Mouse (Mus musculus): ENCODE data around the gene Sebox. TPM values are rescaled to one million over a fixed set of nuclear protein-coding genes. Genes with fewer than 3 reads are reported as not detected.
A peak's percentile ranks its signal among the peaks of the same experiment; 100 is the strongest.

Gene Sebox
- polyA plus RNA-seq, 1 experiment from 2014 or later: not detected

DNA sequence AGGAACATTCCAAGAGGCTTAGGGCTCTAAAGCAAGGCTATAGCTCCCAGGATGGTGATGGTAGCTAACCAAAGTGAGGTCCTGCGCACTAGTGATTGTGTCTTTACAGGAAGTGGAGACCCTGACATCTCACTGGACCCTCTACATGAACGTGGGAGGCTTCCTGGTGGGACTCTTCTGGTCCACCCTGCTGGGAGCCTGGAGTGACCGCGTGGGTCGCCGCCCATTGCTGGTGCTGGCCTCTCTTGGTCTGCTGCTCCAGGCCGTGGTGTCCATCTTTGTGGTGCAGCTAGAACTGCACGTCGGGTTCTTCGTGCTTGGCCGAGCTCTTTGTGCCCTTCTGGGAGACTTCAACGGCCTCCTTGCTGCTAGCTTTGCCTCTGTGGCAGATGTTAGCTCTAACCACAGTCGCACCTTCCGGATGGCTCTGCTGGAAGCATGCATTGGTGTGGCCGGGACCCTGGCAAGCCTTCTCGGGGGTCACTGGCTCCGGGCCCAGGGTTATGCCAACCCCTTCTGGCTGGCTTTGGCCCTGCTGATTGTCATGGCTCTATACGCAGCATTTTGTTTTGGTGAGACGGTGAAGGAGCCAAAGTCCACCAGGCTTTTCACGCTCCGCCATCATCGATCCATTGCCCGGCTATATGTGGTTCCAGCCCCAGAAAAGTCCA is 36.9 kb upstream of the Sebox start:
- H3K4me2 ChIP-seq: peak overlapping the region; percentile 66
- peaks cover 6% of the 10 kb centered on the region; the same call in 1 of the 2 replicates for H3K36me3 ChIP-seq
- no peaks in the 10 kb centered on the region for H3K27me3 ChIP-seq
- peak overlapping the region; percentile 96 for H3K27ac ChIP-seq
- H3K4me1 ChIP-seq (replicated peaks): peaks cover 27% of the 10 kb centered on the region
- peak overlapping the region; percentile 75 for H3K9ac ChIP-seq (replicated peaks)
- ATAC-seq (ENCODE audit: insufficient number of reproducible peaks, insufficient read depth, low FRiP score, low TSS enrichment, low read depth): peak; percentile 9; the same call in 1 of the 2 replicates
- no peaks in the 10 kb centered on the region for H3K9me3 ChIP-seq
- H3K4me3 ChIP-seq (replicated peaks): peak overlapping the region; percentile 68
- WGBS: 74% methylated on average over 23 of the region's 23 CpGs

DNA sequence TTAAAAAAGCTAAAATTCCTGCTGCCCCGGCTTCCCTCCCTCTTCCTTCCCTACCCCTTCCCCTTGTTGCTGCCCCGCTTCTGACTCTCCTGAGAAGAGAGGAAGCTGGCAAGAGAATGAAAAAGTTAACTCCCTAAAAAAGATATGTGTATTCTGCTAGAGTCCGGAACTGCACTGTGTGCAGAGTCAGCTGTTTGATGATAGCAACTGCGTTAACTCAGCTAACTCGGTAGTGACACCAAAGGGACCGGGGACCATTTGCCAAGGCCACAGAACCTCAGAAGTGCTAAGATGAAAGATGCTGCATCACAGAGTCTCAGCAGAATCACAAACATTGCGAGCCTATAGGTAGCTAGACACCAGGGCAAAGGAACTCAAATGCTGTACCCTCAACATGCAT is 35.7 kb upstream of the Sebox start:
- Histone ChIP-seq H3K27me3 (no peaks in the 10 kb centered on the region), H3K4me1 (replicated peaks) (peaks cover 27% of the 10 kb centered on the region), H3K9me3 (no peaks in the 10 kb centered on the region), H3K4me2 (no peak overlapping the region), H3K4me3 (replicated peaks) (no peak overlapping the region), H3K9ac (replicated peaks) (no peak overlapping the region), H3K36me3 (peaks cover 13% of the 10 kb centered on the region; the same call in 1 of the 2 replicates), H3K27ac (no peak overlapping the region)
- WGBS: 83% methylated on average over 7 of the region's 7 CpGs
- no peak for ATAC-seq (ENCODE audit: insufficient number of reproducible peaks, insufficient read depth, low FRiP score, low TSS enrichment, low read depth)

DNA sequence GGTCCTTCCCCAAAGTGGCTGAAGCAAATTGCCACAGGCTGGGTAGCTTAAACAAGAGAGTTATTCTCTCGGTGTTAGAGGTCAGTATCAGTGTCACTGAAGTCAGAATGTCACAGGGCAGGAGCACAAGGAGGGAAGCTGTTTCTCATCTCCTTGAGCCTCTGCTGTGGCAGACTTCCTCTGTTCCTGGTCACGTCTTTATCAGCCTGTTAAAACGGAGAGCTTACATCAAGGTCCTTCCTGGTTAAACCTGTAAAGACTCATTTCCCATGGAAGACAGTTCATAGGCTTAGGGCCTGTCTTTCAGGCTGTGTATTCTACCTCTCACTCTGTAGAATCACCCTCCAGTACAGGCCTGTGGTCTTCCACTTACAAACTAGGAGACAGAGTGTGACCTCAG is 35.3 kb upstream of the Sebox start:
- Histone ChIP-seq H3K4me1 (replicated peaks) (peaks cover 27% of the 10 kb centered on the region), H3K4me2 (no peak overlapping the region), H3K36me3 (peaks cover 13% of the 10 kb centered on the region; the same call in 1 of the 2 replicates), H3K9me3 (no peaks in the 10 kb centered on the region), H3K27ac (no peak overlapping the region), H3K27me3 (no peaks in the 10 kb centered on the region), H3K4me3 (replicated peaks) (no peak overlapping the region), H3K9ac (replicated peaks) (no peak overlapping the region)
- no peak for ATAC-seq (ENCODE audit: insufficient number of reproducible peaks, insufficient read depth, low FRiP score, low TSS enrichment, low read depth)
- 42% methylated on average over 3 of the region's 3 CpGs for WGBS

DNA sequence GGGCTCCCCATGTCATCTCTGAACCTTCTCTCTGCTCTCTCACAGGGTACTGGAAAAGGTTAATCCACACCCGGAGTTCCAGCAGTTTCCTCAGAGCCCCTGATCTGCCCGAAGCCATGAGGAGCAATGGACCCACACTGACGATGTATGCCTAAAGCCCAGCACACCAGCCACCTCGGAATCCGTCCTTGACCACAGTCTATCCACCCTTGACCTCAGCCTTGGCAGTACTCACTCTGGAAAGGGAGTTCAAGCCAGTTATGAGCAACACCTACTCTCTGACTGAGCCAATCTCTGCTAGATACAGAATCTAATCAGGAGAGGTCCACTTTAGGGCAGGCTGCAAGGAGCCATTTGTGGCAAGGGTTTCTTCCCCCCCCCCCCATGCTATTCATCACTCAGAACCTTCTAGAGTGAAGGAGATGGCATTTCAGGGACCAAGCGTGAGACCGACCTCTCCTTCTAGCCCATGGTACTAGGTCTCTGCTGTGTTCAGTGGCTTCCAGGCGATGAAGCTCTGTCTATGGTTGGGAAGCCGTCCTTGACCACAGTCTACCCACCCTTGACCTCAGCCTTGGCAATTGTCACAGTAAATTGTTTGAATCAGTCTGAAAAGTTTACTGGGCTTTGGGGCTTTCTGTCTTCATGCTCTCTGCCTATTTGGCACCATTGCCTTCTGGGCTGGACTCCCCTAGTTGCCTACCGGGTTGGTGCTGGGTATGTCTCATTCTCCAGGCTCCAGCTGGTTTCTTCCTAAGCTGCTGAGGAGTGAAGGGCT is 31.7 kb upstream of the Sebox start:
- H3K27ac ChIP-seq: no peak overlapping the region
- no peak overlapping the region for H3K4me3 ChIP-seq (replicated peaks)
- ATAC-seq (ENCODE audit: insufficient number of reproducible peaks, insufficient read depth, low FRiP score, low TSS enrichment, low read depth): no peak
- no peak overlapping the region for H3K4me2 ChIP-seq
- no peaks in the 10 kb centered on the region for H3K27me3 ChIP-seq
- no peak overlapping the region for H3K9ac ChIP-seq (replicated peaks)
- H3K36me3 ChIP-seq: peaks cover 13% of the 10 kb centered on the region; the same call in 1 of the 2 replicates
- no peaks in the 10 kb centered on the region for H3K9me3 ChIP-seq
- WGBS: 91% methylated on average over 10 of the region's 10 CpGs
- peaks cover 4% of the 10 kb centered on the region for H3K4me1 ChIP-seq (replicated peaks)

DNA sequence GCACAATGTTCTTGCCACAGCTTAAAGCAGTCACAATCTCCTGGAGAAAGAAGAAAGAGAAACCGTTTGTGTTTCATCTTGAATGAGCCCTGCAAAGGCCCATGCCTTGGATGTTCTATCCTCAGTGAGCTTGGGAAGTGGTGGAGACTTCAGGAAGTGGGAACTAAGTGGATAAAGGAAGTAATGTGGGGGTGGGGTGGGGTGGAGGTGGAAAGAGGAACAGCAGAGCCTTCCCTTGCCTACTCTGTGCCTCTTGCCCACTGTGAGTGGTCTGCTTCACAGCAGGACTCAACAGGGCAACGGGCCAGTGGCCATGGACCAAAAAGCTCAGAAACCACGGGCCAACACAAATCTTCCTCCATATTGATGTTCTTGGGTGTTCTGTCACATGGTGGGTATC is 28.0 kb upstream of the Sebox start:
- Histone ChIP-seq H3K36me3 (peaks cover 13% of the 10 kb centered on the region; the same call in 1 of the 2 replicates), H3K9ac (replicated peaks) (no peak overlapping the region), H3K4me2 (no peak overlapping the region), H3K9me3 (no peaks in the 10 kb centered on the region), H3K27ac (no peak overlapping the region), H3K4me3 (replicated peaks) (no peak overlapping the region), H3K27me3 (no peaks in the 10 kb centered on the region), H3K4me1 (replicated peaks) (no peaks in the 10 kb centered on the region)
- 85% methylated on average over 3 of the region's 3 CpGs for WGBS
- no peak for ATAC-seq (ENCODE audit: insufficient number of reproducible peaks, insufficient read depth, low FRiP score, low TSS enrichment, low read depth)

DNA sequence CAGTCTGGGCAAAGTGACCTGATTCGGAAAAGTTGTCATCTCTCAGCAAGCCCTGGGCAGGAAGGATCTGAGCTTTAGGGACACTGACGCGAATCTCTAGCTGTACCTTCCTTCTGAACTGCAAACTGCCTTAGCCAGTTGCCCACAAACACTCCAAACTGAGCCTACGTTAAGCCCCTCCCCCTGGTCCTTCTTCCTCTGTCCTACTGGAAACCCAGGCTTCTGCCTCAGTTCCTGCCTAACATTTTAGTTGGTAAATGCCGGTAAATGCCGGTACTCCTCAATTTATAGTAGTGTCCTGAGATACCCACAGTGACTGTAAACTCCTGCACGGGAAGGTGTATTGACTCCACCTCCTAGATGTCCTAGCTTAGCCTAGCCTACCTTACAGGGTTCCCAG is 19.6 kb upstream of the Sebox start:
- WGBS: 54% methylated on average over 7 of the region's 7 CpGs
- H3K4me2 ChIP-seq: no peak overlapping the region
- H3K4me3 ChIP-seq (replicated peaks): no peak overlapping the region
- H3K27ac ChIP-seq: no peak overlapping the region
- peaks cover 64% of the 10 kb centered on the region for H3K27me3 ChIP-seq
- H3K4me1 ChIP-seq (replicated peaks): 0 out of 2 replicates have a peak, but pooled peaks cover 3% of the 10 kb centered on the region
- no peak for ATAC-seq (ENCODE audit: insufficient number of reproducible peaks, insufficient read depth, low FRiP score, low TSS enrichment, low read depth)
- no peak overlapping the region for H3K9ac ChIP-seq (replicated peaks)
- H3K36me3 ChIP-seq: no peaks in the 10 kb centered on the region
- H3K9me3 ChIP-seq: no peaks in the 10 kb centered on the region

DNA sequence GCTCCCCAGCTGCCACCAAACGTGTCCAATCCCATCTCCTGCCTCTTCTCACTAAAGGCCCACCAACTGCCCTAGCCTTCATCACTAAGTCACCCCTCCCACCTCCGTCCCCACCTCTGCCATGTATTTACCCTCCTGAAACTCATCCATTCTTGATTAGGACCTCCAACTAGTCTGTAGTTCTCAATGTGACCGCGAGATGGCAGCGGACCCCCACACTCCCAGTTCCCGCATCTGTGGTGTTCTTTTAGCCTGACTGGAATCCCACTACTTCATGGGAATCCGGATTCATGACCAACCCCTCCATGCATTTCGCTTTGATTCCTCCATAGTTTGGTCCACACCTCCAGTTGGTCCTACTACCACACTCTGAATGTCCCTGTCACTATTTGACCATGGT is 15.1 kb upstream of the Sebox start:
- no peak overlapping the region for H3K4me3 ChIP-seq (replicated peaks)
- peaks cover 90% of the 10 kb centered on the region for H3K27me3 ChIP-seq
- H3K27ac ChIP-seq: no peak overlapping the region
- 5% methylated on average over 8 of the region's 8 CpGs for WGBS
- H3K9ac ChIP-seq (replicated peaks): no peak overlapping the region
- no peaks in the 10 kb centered on the region for H3K9me3 ChIP-seq
- no peak overlapping the region for H3K4me2 ChIP-seq
- no peaks in the 10 kb centered on the region for H3K36me3 ChIP-seq
- ATAC-seq (ENCODE audit: insufficient number of reproducible peaks, insufficient read depth, low FRiP score, low TSS enrichment, low read depth): no peak
- peaks cover 10% of the 10 kb centered on the region for H3K4me1 ChIP-seq (replicated peaks)

DNA sequence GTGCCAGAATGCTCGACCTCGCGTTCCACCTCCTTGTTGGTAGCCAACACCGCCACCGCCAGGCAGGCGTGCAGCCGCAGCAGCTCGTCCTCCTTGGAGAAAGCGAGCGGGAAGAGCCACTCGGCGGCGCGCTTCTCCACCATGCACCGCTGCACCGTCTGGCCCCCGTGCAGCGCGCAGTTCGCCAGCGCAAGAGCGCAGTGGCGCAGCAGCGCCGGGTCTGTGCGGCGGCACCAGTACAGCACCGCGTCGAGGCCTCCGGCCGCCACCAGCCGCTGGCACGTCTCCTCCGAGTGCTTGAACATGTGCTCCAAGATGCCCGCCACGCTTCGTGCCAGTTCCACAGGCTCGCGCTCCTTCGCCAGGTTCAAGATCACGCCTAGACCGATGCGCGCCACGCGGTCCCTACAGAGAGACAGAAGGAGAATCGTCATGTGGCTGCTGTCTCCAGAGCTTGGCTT is 12.4 kb upstream of the Sebox start:
- Histone ChIP-seq H3K9me3 (no peaks in the 10 kb centered on the region), H3K27ac (no peak overlapping the region), H3K27me3 (peaks cover 88% of the 10 kb centered on the region), H3K9ac (replicated peaks) (no peak overlapping the region), H3K4me3 (replicated peaks) (peak overlapping the region; percentile 29), H3K4me2 (peak overlapping the region; percentile 50), H3K4me1 (replicated peaks) (peaks cover 10% of the 10 kb centered on the region), H3K36me3 (no peaks in the 10 kb centered on the region)
- no peak for ATAC-seq (ENCODE audit: insufficient number of reproducible peaks, insufficient read depth, low FRiP score, low TSS enrichment, low read depth)
- 10% methylated on average over 48 of the region's 48 CpGs for WGBS

DNA sequence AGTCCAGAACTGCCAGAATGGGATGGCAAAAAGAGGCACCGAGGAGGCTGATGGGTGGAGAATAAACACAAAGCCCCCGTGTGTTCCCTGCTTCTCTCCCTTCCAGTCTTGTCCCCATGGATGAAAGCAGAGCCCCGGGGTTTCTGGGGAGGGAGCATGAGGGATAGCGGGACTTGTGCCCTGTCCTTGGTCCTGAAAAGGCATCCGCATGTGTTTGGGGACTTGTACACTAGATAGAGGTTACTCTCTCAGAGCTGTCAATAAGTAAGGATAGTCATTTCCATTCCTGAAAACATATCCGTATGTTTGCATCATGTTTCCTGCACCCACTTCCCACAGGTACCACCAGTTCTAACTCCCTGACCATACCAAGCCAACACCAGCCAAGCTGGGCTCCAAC is 7.3 kb upstream of the Sebox start:
- H3K27me3 ChIP-seq: peaks cover 77% of the 10 kb centered on the region
- no peaks in the 10 kb centered on the region for H3K36me3 ChIP-seq
- WGBS: 4% methylated on average over 6 of the region's 6 CpGs
- H3K4me3 ChIP-seq (replicated peaks): no peak overlapping the region
- H3K4me2 ChIP-seq: no peak overlapping the region
- peaks cover 15% of the 10 kb centered on the region for H3K4me1 ChIP-seq (replicated peaks)
- H3K27ac ChIP-seq: no peak overlapping the region
- H3K9ac ChIP-seq (replicated peaks): no peak overlapping the region
- no peak for ATAC-seq (ENCODE audit: insufficient number of reproducible peaks, insufficient read depth, low FRiP score, low TSS enrichment, low read depth)
- H3K9me3 ChIP-seq: no peaks in the 10 kb centered on the region

DNA sequence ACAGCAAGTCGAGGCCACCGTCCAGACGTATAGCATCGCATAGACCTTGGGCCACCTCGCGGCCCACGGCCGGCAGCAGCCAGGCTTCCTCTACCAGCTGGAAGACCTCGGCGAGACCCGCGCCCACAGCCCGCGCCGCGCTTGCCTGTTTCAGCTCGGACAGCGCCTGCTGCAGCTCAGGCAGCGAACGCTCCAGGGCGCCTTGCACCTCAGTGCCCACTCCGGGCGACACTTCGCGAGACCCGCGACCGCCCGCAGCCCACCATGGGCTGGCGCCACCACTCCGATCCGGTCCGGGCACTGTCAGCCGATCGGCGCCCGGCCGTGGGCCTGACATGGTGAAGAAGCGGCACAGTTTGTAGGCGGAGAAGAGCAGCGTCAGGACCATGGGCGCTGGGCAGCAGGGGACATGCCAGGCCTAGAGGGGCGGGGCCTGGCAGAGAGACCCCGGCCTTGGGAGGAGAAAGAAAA is 6.1 kb upstream of the Sebox start:
- H3K36me3 ChIP-seq: no peaks in the 10 kb centered on the region
- H3K27ac ChIP-seq: no peak overlapping the region
- no peaks in the 10 kb centered on the region for H3K9me3 ChIP-seq
- under 1% methylated on average over 44 of the region's 44 CpGs for WGBS
- peak overlapping the region; percentile 99 for H3K4me2 ChIP-seq
- H3K4me1 ChIP-seq (replicated peaks): peaks cover 13% of the 10 kb centered on the region
- H3K9ac ChIP-seq (replicated peaks): peak overlapping the region; percentile 57
- H3K4me3 ChIP-seq (replicated peaks): peak overlapping the region; percentile 57
- H3K27me3 ChIP-seq: peaks cover 74% of the 10 kb centered on the region
- peak; percentile 68 for ATAC-seq (ENCODE audit: insufficient number of reproducible peaks, insufficient read depth, low FRiP score, low TSS enrichment, low read depth)

Measured in limb, embryonic 12.5 days (tissue).